Mouse (Mus musculus) layer of hippocampus, adult 6 months (tissue): ENCODE results near the gene Rhbg. TPM values are rescaled to one million over a fixed set of nuclear protein-coding genes. Genes with fewer than 3 reads are reported as not detected.

Experiments
- long read RNA-seq, 2 experiments: library from polyadenylated mRNA; unstranded; transcript quantifications; one replicate each; pipeline ENCODE4 v2.0.0; 2019 to 2020
- microRNA-seq: library from miRNA; unstranded; fragments of <30 nt; microRNA quantifications from one replicate; pipeline ENCODE4 v1.2.0, GENCODE M21; 2020
- polyA plus RNA-seq: library from polyadenylated mRNA; unstranded; fragments of <200 nt; fragmentation: Nextera tagmentation; gene quantifications from 2 replicates; pipeline ENCODE4 v1.2.3, GENCODE M21; 2021

The Rhbg gene
- polyA plus RNA-seq, result 0.11 TPM in 1 of 2 replicates, not detected in the other
- long read RNA-seq, experiment 1, result 0 reads
- long read RNA-seq, experiment 2, result 0 reads

DNA sequence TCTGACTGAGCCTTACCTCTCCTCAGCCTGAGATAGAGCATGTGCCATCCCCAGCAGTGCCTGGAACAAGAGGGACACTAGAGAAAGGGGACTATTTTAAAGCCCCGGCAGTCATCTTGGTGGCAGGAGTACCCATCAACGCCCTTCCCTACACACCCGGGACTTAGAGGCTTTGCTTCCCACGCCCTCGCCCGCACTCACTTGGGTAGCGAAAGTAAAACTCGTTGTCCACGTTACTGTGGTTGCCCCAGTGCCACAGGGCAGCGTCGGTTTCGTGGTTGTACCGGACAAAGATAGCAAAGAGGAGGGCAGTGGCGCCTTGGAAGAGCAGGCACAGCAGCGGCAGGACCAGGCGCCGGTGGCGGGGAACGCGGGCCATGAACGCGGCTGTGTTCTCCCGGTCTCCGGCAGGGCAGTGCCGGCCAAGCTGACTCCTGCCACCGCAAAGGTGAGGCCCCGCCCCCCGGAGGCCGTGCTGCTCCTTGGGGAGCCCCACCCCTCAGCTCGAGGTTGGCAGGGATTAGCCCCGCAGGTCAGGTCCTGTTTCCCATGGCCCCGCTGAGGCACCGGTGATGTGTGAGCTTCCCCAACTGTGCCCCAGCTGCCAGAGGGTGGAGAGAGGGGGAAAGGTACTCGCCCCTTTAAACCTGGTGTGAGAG, at the start of gene Rhbg:
TSS of gene Rhbg (minus strand) at position 442 of the 659 bp plus-strand sequence.

GRCm38 (mm10) chr3:88296561-88297318, 42.2 kb upstream of the Rhbg start, which contains the start of the genes Tsacc and Cct3:
Gene Tsacc, minus strand, starts transcription at chr3:88296999.
Gene Cct3, plus strand, starts transcription at chr3:88297116.

DNA sequence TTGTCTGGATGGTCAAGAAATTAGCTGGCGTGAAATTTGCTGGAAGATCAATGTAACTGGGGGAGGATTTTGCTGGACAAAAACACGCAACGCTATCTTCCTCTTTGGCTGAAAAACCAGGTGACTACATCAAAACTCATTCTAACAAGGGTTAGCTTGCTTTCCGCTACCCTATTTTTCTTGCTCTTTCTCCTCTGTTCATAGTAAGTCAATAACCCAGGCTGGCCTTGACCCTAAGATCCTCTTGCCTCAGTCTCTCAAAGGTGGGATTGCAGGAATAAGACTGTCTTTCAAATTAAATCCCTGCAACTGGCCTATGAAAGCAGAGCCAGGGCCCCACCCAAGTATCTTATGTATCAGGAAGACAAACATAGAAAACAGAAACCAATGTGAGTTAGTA, 32.6 kb upstream of the Rhbg start, which contains the start of gene Gm38392:
TSS of gene Gm38392 (minus strand) at position 101 of the 400 bp plus-strand sequence.

Small RNA genes within 50 kb of the gene (microRNA-seq; reads per million reads assigned to microRNA genes)
- gene Gm25641, result not detected
- 113 reads per million, percentile 60 among the genes with 10 or more reads in this experiment for gene Mir3093
- not detected for gene Mir9-1

Other genes starting within 250 kb of the Rhbg start
- 12.8 and 16.0 TPM in 2 replicates for gene Hapln2, start 227.1 kb downstream of the Rhbg start, polyA plus RNA-seq
- gene Gpatch4, start 211.6 kb downstream of the Rhbg start, polyA plus RNA-seq, result 18.0 and 18.5 TPM in 2 replicates
- gene Naxe, start 196.2 kb downstream of the Rhbg start, polyA plus RNA-seq, result 237 TPM in 2 replicates
- not detected in 2 replicates for gene Ttc24, start 176.4 kb downstream of the Rhbg start, polyA plus RNA-seq
- 0.15 and 0.16 TPM in 2 replicates for gene Iqgap3, start 172.7 kb downstream of the Rhbg start, polyA plus RNA-seq
- gene Mef2d, start 112.3 kb downstream of the Rhbg start, polyA plus RNA-seq, result 62.2 and 79.5 TPM in 2 replicates
- gene Gm38392, start 32.5 kb upstream of the Rhbg start, polyA plus RNA-seq, result 0.10 TPM in 1 of 2 replicates, not detected in the other
- gene Tsacc, start 42.3 kb upstream of the Rhbg start, polyA plus RNA-seq, result 3.9 and 4.6 TPM in 2 replicates
- gene Cct3, start 42.4 kb upstream of the Rhbg start, polyA plus RNA-seq, result 205 and 208 TPM in 2 replicates
- 180 and 195 TPM in 2 replicates for gene Glmp, start 70.3 kb upstream of the Rhbg start, polyA plus RNA-seq
- gene Tmem79, start 81.4 kb upstream of the Rhbg start, polyA plus RNA-seq, result 0.83 and 0.92 TPM in 2 replicates
- gene Smg5, start 81.6 kb upstream of the Rhbg start, polyA plus RNA-seq, result 5.1 and 6.5 TPM in 2 replicates
- gene Paqr6, start 109.9 kb upstream of the Rhbg start, polyA plus RNA-seq, result 18.9 and 21.1 TPM in 2 replicates
- not detected in 2 replicates for gene Bglap3, start 118.0 kb upstream of the Rhbg start, polyA plus RNA-seq
- gene Bglap2, start 124.0 kb upstream of the Rhbg start, polyA plus RNA-seq, result not detected in 2 replicates
- gene Bglap, start 129.8 kb upstream of the Rhbg start, polyA plus RNA-seq, result 0.48 TPM in 1 of 2 replicates, not detected in the other
- gene Pmf1, start 155.6 kb upstream of the Rhbg start, polyA plus RNA-seq, result 6.6 and 7.3 TPM in 2 replicates
- 40.4 and 41.6 TPM in 2 replicates for gene Slc25a44, start 170.4 kb upstream of the Rhbg start, polyA plus RNA-seq
- gene Sema4a, start 206.5 kb upstream of the Rhbg start, polyA plus RNA-seq, result 9.7 and 10.8 TPM in 2 replicates